Mouse (Mus musculus) neural tube, embryonic 10.5 days (tissue): Measurements from ENCODE around the gene Ccdc88c.

Experiments
- DNase-seq: peaks from one replicate; pipeline ENCODE4 v3.0.0-alpha.2; 2017; ENCODE audit warnings: low spot score; ENCODE audit errors: extremely low spot score

The Ccdc88c gene

GRCm38 (mm10) chr12:100997830-100998563 lies 30.9 kb downstream of the Ccdc88c start:
- no peak for DNase-seq

GRCm38 (mm10) chr12:100996378-100996898 lies 32.4 kb downstream of the Ccdc88c start:
- DNase-seq = no peak

- DNase-seq = no peak
Observed at GRCm38 (mm10) chr12:100995607-100996377, 33.1 kb downstream of the Ccdc88c start.

GRCm38 (mm10) chr12:100994140-100995015 lies 34.5 kb downstream of the Ccdc88c start:
- no peak for DNase-seq

- no peak for DNase-seq
Observed at GRCm38 (mm10) chr12:100993146-100993545, 35.7 kb downstream of the Ccdc88c start.

GRCm38 (mm10) chr12:100992505-100992904 lies 36.4 kb downstream of the Ccdc88c start:
- no peak for DNase-seq

GRCm38 (mm10) chr12:100991119-100991518 lies 37.7 kb downstream of the Ccdc88c start:
- no peak for DNase-seq

GRCm38 (mm10) chr12:100990291-100990690 lies 38.6 kb downstream of the Ccdc88c start:
- DNase-seq = no peak

GRCm38 (mm10) chr12:100989780-100990288 lies 39.0 kb downstream of the Ccdc88c start:
- no peak for DNase-seq

GRCm38 (mm10) chr12:100988324-100989130 lies 40.3 kb downstream of the Ccdc88c start:
- no peak for DNase-seq

GRCm38 (mm10) chr12:100986423-100986822 lies 42.4 kb downstream of the Ccdc88c start:
- no peak for DNase-seq

GRCm38 (mm10) chr12:100985793-100986157 lies 43.1 kb downstream of the Ccdc88c start:
- no peak for DNase-seq

- DNase-seq = no peak
Observed at GRCm38 (mm10) chr12:100985050-100985792, 43.6 kb downstream of the Ccdc88c start.

GRCm38 (mm10) chr12:100983565-100983964 lies 45.3 kb downstream of the Ccdc88c start:
- DNase-seq = no peak

GRCm38 (mm10) chr12:100982217-100982616 lies 46.6 kb downstream of the Ccdc88c start:
- DNase-seq = no peak

- DNase-seq = no peak
Observed at GRCm38 (mm10) chr12:100980551-100981008, 48.3 kb downstream of the Ccdc88c start.

- DNase-seq = no peak
Observed at GRCm38 (mm10) chr12:100979616-100980015, 49.2 kb downstream of the Ccdc88c start.

- no peak for DNase-seq
Observed at GRCm38 (mm10) chr12:100977958-100978725, 50.7 kb downstream of the Ccdc88c start.

- no peak for DNase-seq
Observed at GRCm38 (mm10) chr12:100977551-100977950, 51.3 kb downstream of the Ccdc88c start.
